Mouse (Mus musculus) ES-CJ7 (cell line): ENCODE data around the gene Ddx28.

Experiments
- DNase-seq: peaks from one replicate; pipeline ENCODE4 v3.0.0; 2011; ENCODE audit warnings: low read depth, low spot score

The Ddx28 gene

GRCm38 (mm10) chr8:106011643-106011986, at the start of gene Ddx28:
Ddx28 (minus strand) TSS chr8:106011882.
- no peak for DNase-seq

- no peak for DNase-seq
Measured at GRCm38 (mm10) chr8:106060521-106060920, 48.8 kb upstream of the Ddx28 start.

- peak; percentile 57 for DNase-seq
Measured at GRCm38 (mm10) chr8:106059613-106060371, 48.1 kb upstream of the Ddx28 start.

GRCm38 (mm10) chr8:106058731-106059612, 47.3 kb upstream of the Ddx28 start, which contains the start of gene Nfatc3:
Nfatc3 (plus strand) TSS chr8:106058840.
- peak; percentile 99 for DNase-seq

- DNase-seq: no peak
Measured at GRCm38 (mm10) chr8:106056455-106056982, 44.8 kb upstream of the Ddx28 start.

GRCm38 (mm10) chr8:106055038-106055437, 43.4 kb upstream of the Ddx28 start:
- DNase-seq: peak; percentile 46

GRCm38 (mm10) chr8:106054190-106054811, 42.6 kb upstream of the Ddx28 start:
- DNase-seq: peak; percentile 59

- no peak for DNase-seq
Measured at GRCm38 (mm10) chr8:106052510-106053089, 40.9 kb upstream of the Ddx28 start.

- DNase-seq: no peak
Measured at GRCm38 (mm10) chr8:106051068-106051467, 39.4 kb upstream of the Ddx28 start.

- DNase-seq: no peak
Measured at GRCm38 (mm10) chr8:106049840-106050239, 38.2 kb upstream of the Ddx28 start.

- no peak for DNase-seq
Measured at GRCm38 (mm10) chr8:106047854-106048630, 36.4 kb upstream of the Ddx28 start.

GRCm38 (mm10) chr8:106046872-106047559, 35.3 kb upstream of the Ddx28 start:
- peak; percentile 27 for DNase-seq

GRCm38 (mm10) chr8:106044151-106044550, 32.5 kb upstream of the Ddx28 start:
- no peak for DNase-seq

- DNase-seq: no peak
Measured at GRCm38 (mm10) chr8:106043055-106043454, 31.4 kb upstream of the Ddx28 start.

- DNase-seq: peak; percentile 27
Measured at GRCm38 (mm10) chr8:106040218-106040617, 28.5 kb upstream of the Ddx28 start.

- DNase-seq: no peak
Measured at GRCm38 (mm10) chr8:106039605-106040004, 27.9 kb upstream of the Ddx28 start.

- no peak for DNase-seq
Measured at GRCm38 (mm10) chr8:106038721-106039120, 27.0 kb upstream of the Ddx28 start.

- DNase-seq: peak; percentile 79
Measured at GRCm38 (mm10) chr8:106022483-106022882, 10.8 kb upstream of the Ddx28 start.

- DNase-seq: no peak
Measured at GRCm38 (mm10) chr8:106018039-106018438, 6.4 kb upstream of the Ddx28 start.

GRCm38 (mm10) chr8:106017130-106017529, 5.4 kb upstream of the Ddx28 start:
- DNase-seq: no peak
